Mouse (Mus musculus) liver, embryonic 16.5 days (tissue): ENCODE measurements around the gene Slc38a9. TPM values are rescaled to one million over a fixed set of nuclear protein-coding genes. Genes with fewer than 3 reads are reported as not detected.

Experiments used
- ATAC-seq: fragments of 200-750 bp; cut with Nextera tagmentation; 2 replicates; pipeline ENCODE4 v1.8.0; 2017; ENCODE audit warnings: low read depth, mild to moderate bottlenecking, moderate number of reproducible peaks, moderate library complexity
- H3K27ac ChIP-seq: fragments of 300-500 bp; sonication (generic); 2 replicates; pipeline ENCODE4 v1.5.1; 2014; ENCODE audit warnings: mild to moderate bottlenecking, low read length
- H3K27me3 ChIP-seq: fragments of 300-500 bp; sonication (generic); 2 replicates; pipeline ENCODE4 v1.6.1; 2014; ENCODE audit warnings: low read depth, low read length, mixed read lengths; ENCODE audit not compliant: control insufficient read depth, insufficient read depth
- H3K36me3 ChIP-seq: fragments of 300-500 bp; sonication (generic); 2 replicates; pipeline ENCODE4 v1.6.1; 2014; ENCODE audit warnings: mild to moderate bottlenecking; ENCODE audit not compliant: control insufficient read depth, insufficient read depth
- H3K4me1 ChIP-seq: fragments of 300-500 bp; sonication (generic); 2 replicates; pipeline ENCODE4 v1.6.1; 2014; ENCODE audit warnings: low read depth, low read length, mixed read lengths; ENCODE audit not compliant: control insufficient read depth
- H3K4me2 ChIP-seq: fragments of 300-500 bp; sonication (generic); 2 replicates; pipeline ENCODE4 v1.6.1; 2014; ENCODE audit warnings: low read depth, low read length, mixed read lengths
- H3K4me3 ChIP-seq: fragments of 300-500 bp; sonication (generic); 2 replicates; pipeline ENCODE4 v1.5.1; 2014; ENCODE audit warnings: low read depth, mild to moderate bottlenecking, low read length
- H3K9ac ChIP-seq: fragments of 300-500 bp; sonication (generic); 2 replicates; pipeline ENCODE4 v1.6.1; 2014; ENCODE audit warnings: low read depth, low read length
- H3K9me3 ChIP-seq: fragments of 300-500 bp; sonication (generic); replicated peaks from 2 replicates; pipeline ENCODE4 v1.6.1; 2016; ENCODE audit warnings: low read length; ENCODE audit not compliant: control insufficient read depth
- WGBS: fragments of 180-500 bp; shearing (Covaris S2); extraction: QIAGEN DNeasy Blood & Tissue Kit; methylation state at CpG from one replicate; pipeline ENCODE4 v1.1.7; 2014; ENCODE audit not compliant: insufficient replicate concordance; 5-methylcytosine and 5-hydroxymethylcytosine counted together
- polyA plus RNA-seq: library from polyadenylated mRNA; unstranded; fragments of >200 nt; fragmentation: Nextera tagmentation; extraction: Ambion mirVana; gene quantifications from 2 replicates; pipeline ENCODE4 v1.2.1, GENCODE M21; 2015

Gene Slc38a9
- polyA plus RNA-seq, 1 experiment from 2014 or later = 14.6 TPM

DNA sequence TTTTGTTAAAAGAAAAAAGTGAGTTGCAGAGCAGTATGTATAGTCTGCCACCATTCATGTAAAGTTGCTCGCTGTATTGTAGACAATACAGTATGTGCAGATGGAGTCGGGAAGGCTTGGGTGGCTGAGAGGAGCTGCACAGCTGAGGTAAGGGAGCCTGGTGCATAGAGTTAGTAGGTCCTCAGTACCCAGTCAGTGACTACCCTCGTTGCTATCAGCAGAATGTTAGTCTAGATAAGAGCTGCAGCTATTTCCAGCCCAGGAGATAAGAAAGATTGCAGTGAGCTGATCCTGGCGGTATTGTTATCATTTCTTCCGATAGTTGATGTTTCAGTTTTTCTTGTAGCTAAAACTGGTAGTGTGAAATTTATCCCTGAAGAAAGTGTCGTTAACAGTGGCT lies 12.2 kb downstream of the Slc38a9 start:
- Histone ChIP-seq H3K9me3 (no peaks in the 10 kb centered on the region), H3K27me3 (no peaks in the 10 kb centered on the region), H3K4me3 (no peak overlapping the region), H3K36me3 (0 out of 2 replicates have a peak, but pooled peaks cover 3% of the 10 kb centered on the region), H3K9ac (no peak overlapping the region), H3K27ac (no peak overlapping the region), H3K4me2 (no peak overlapping the region), H3K4me1 (peaks cover 11% of the 10 kb centered on the region)
- 24% methylated on average over 6 of the region's 6 CpGs for WGBS
- peak; percentile 79 for ATAC-seq

DNA sequence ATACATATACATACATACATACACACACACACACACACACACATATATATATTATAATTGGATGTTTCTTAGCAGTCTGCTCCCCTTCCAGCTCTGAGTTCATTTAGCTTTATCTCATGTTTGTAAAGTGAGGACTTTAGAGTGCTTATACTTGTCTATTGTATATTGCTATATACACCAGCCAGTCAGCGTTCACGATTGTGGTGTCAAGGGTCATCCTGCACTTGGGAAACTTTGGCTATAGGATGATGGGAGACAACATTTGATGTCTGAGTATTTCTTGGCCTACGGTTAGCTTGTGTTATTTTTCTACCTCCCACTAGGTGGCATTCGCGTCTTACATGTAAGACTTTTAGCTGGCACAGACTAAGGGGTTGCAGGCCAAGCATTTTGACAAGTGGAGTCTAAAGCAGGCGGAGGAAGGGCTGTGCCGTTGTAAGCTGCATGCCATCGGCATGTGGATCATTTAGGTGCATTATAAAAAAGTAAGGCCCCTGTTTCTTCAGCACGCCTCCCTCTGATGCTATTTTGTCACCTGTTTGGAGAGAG lies 13.4 kb downstream of the Slc38a9 start:
- ATAC-seq = peak; percentile 57
- Histone ChIP-seq H3K4me3 (no peak overlapping the region), H3K36me3 (0 out of 2 replicates have a peak, but pooled peaks cover 3% of the 10 kb centered on the region), H3K27ac (no peak overlapping the region), H3K9ac (no peak overlapping the region), H3K9me3 (no peaks in the 10 kb centered on the region), H3K4me1 (peaks cover 11% of the 10 kb centered on the region), H3K27me3 (no peaks in the 10 kb centered on the region), H3K4me2 (no peak overlapping the region)
- 14% methylated on average over 9 of the region's 9 CpGs for WGBS

GRCm38 (mm10) chr13:112678154-112678553 lies 17.6 kb downstream of the Slc38a9 start:
- no peaks in the 10 kb centered on the region for H3K9me3 ChIP-seq
- WGBS = 88% methylated on average over 4 of the region's 4 CpGs
- H3K27me3 ChIP-seq = no peaks in the 10 kb centered on the region
- H3K27ac ChIP-seq = no peak overlapping the region
- H3K9ac ChIP-seq = no peak overlapping the region
- ATAC-seq = peak; percentile 38; the same call in 1 of the 2 replicates
- H3K4me3 ChIP-seq = no peak overlapping the region
- H3K4me2 ChIP-seq = no peak overlapping the region
- peaks cover 3% of the 10 kb centered on the region; the same call in 1 of the 2 replicates for H3K4me1 ChIP-seq
- no peaks in the 10 kb centered on the region for H3K36me3 ChIP-seq

DNA sequence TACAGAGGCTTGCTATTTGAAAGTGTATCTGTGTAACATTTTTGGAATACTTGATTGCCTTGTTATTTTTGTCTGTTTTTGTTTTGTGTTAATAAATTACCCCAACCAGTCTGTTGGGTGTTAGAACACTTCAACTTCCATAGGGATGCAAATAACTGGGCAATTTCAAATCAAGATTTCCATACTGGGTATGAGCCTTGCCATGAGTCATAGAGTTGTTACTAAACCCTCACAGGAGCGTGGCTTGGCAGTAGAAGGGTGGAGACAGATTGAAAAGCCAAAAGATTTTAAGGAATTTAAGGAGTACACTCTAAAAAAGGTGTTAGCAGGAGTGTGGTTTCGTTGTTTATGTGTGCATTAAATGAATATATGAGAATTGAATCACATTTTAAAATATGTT lies 22.8 kb downstream of the Slc38a9 start:
- no peak for ATAC-seq
- H3K4me1 ChIP-seq = no peaks in the 10 kb centered on the region; the same call in 1 of the 2 replicates
- 77% methylated on average over 2 of the region's 2 CpGs for WGBS
- no peaks in the 10 kb centered on the region for H3K27me3 ChIP-seq
- H3K9ac ChIP-seq = no peak overlapping the region
- H3K27ac ChIP-seq = no peak overlapping the region
- no peak overlapping the region for H3K4me2 ChIP-seq
- H3K9me3 ChIP-seq = no peaks in the 10 kb centered on the region
- H3K4me3 ChIP-seq = no peak overlapping the region
- no peaks in the 10 kb centered on the region for H3K36me3 ChIP-seq

DNA sequence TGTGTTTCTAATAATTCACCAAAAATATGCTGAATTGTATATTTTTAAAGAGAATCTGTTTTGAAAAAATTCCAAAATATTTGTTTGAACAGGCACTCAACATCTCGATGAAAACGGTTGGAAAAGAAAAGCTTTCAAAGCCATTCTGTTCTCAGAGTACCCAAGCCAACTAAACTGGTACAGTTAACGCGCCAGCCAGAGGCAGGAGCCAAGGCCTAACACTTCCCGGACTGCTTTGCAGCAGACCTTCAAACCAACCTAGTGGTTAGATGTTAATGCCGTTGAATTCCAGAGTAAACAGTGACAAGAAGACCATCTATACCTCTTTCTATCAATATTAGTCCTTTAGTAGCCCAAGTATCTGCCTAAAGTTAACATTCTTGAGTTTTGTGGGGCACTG lies 23.4 kb downstream of the Slc38a9 start:
- H3K27ac ChIP-seq = no peak overlapping the region
- H3K27me3 ChIP-seq = no peaks in the 10 kb centered on the region
- H3K4me1 ChIP-seq = no peaks in the 10 kb centered on the region; the same call in 1 of the 2 replicates
- no peak overlapping the region for H3K4me2 ChIP-seq
- no peaks in the 10 kb centered on the region for H3K9me3 ChIP-seq
- no peak for ATAC-seq
- WGBS = 86% methylated on average over 6 of the region's 6 CpGs
- H3K4me3 ChIP-seq = no peak overlapping the region
- H3K36me3 ChIP-seq = no peaks in the 10 kb centered on the region
- no peak overlapping the region for H3K9ac ChIP-seq

DNA sequence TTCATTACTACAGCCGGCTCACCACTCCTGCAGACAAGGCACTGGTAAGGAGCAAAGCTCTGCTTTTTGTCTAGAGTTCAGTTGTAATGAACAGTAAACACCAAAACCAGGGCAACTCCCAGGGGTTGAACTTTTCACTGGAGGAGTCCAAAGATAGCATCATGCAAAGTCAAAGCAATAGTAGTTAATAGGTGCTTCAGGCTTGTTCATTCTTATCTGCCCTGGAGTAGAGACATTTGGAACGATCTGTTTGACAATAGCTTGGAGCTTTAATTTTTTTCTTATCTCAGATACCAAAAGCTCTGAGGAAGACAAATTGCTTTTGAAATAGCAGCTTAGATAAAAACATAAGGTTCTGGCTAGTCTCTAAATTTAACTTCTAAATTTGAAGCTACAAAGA lies 25.6 kb downstream of the Slc38a9 start:
- no peak overlapping the region for H3K27ac ChIP-seq
- peak; percentile 54 for ATAC-seq

DNA sequence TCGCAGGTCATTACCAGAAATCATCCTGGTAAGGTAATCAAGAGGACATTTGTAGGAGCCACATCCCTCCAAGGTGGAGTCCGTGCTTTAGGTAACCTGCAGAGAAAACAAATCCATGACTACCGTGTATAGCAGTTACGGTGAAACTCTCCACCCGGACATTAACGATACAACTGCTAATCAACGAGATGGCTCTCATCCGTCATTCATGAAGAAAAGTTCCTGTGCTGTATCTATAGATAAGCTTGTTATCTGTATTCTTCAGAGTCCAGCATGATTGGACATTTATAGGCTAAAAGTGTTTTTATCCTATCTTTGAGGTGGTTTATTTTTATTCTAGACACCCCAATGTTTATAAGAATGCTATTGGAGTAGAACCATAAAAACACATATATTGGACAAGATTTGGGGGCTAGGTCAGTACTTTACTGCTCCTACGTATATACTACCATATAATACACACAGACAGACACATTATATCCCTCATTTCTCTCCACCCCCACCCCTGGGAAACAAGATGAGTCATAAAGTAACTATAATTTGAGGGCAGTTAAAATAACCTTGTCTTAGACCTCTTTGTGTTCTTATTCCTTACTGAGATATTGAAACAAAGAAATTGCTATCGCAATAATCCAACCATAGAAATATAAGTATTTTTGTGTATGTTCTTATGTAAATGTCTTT lies 32.5 kb downstream of the Slc38a9 start:
- H3K9ac ChIP-seq = no peak overlapping the region
- peaks cover 4% of the 10 kb centered on the region for H3K4me1 ChIP-seq
- H3K9me3 ChIP-seq = 0 out of 2 replicates have a peak, but pooled peaks cover 2% of the 10 kb centered on the region
- 46% methylated on average over 10 of the region's 10 CpGs for WGBS
- H3K4me2 ChIP-seq = peak overlapping the region; percentile 6; the same call in 1 of the 2 replicates
- H3K27ac ChIP-seq = 0 out of 2 replicates have a peak overlapping the region, but pooled peaks have one; percentile 19
- H3K4me3 ChIP-seq = no peak overlapping the region
- peak; percentile 88 for ATAC-seq
- peaks cover 10% of the 10 kb centered on the region for H3K36me3 ChIP-seq
- H3K27me3 ChIP-seq = no peaks in the 10 kb centered on the region

More for the DNA sequence above, 25.6 kb downstream of the Slc38a9 start:
- no peaks in the 10 kb centered on the region for H3K9me3 ChIP-seq
- H3K4me2 ChIP-seq = no peak overlapping the region
- no peaks in the 10 kb centered on the region for H3K27me3 ChIP-seq
- WGBS = 30% methylated on average over 2 of the region's 2 CpGs
- H3K4me1 ChIP-seq = no peaks in the 10 kb centered on the region; the same call in 1 of the 2 replicates
- H3K36me3 ChIP-seq = no peaks in the 10 kb centered on the region
- no peak overlapping the region for H3K4me3 ChIP-seq
- no peak overlapping the region for H3K9ac ChIP-seq

DNA sequence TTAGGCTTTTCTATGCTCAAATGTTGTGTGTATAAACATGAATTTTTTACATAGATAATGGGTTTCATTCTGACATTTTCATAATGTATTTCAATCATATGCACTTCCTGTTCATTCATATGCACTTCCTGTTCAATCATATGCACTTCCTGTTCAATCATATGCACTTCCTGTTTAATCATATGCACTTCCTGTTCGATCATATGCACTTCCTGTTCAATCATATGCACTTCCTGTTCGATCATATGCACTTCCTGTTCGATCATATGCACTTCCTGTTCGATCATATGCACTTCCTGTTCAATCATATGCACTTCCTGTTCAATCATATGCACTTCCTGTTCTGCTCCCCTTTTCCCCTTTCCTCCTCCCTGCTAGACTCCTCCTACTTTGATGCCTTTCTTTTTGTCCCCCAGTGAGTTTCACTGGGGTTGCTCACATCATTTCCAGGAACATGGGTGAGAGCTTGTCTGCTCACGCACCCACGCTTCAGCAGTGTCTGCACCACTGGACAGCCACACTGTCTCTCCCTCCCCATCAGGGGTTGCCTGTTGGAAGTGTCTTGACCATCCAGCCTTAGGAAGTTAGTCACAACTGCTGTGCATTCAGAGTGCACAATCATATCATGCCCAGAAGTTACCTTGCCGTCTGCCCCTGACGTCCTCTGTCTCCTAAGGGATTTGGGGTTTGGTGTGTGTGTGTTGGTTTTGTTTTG lies 35.1 kb downstream of the Slc38a9 start:
- peaks cover 4% of the 10 kb centered on the region for H3K4me1 ChIP-seq
- 85% methylated on average over 8 of the region's 8 CpGs for WGBS
- no peak overlapping the region for H3K4me2 ChIP-seq
- no peak overlapping the region for H3K9ac ChIP-seq
- peaks cover 10% of the 10 kb centered on the region for H3K36me3 ChIP-seq
- H3K4me3 ChIP-seq = no peak overlapping the region
- ATAC-seq = no peak
- 0 out of 2 replicates have a peak, but pooled peaks cover 2% of the 10 kb centered on the region for H3K9me3 ChIP-seq
- H3K27ac ChIP-seq = no peak overlapping the region
- H3K27me3 ChIP-seq = no peaks in the 10 kb centered on the region

DNA sequence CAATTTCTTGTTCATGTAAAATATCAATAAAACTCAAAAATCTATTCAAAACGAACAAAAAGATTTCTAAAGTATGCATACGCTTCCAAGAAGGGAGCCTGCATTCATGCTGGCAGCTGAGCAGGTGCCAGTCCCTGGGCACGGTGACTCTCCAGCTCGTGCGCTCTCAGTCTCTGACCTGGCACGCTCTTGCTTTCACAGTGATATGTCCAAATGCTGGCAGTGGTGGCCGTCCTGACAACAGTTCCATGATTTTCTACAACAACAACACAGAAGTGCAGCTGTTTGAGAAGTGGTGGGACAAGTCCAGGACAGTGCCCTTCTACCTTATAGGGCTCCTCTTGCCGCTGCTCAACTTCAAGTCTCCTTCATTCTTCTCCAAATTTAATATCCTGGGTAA lies 40.7 kb downstream of the Slc38a9 start:
- no peak for ATAC-seq
- no peak overlapping the region for H3K4me3 ChIP-seq
- H3K9me3 ChIP-seq = no peaks in the 10 kb centered on the region
- WGBS = 82% methylated on average over 8 of the region's 8 CpGs
- H3K9ac ChIP-seq = no peak overlapping the region
- no peak overlapping the region for H3K4me2 ChIP-seq
- H3K27ac ChIP-seq = no peak overlapping the region
- no peaks in the 10 kb centered on the region for H3K4me1 ChIP-seq
- H3K36me3 ChIP-seq = no peaks in the 10 kb centered on the region; the same call in none of the 2 replicates
- H3K27me3 ChIP-seq = no peaks in the 10 kb centered on the region
